Mouse (Mus musculus): ENCODE data around the gene Lsm7.
A peak's percentile ranks its signal among the peaks of the same experiment; 100 is the strongest.
"Not testable (repeated sequence)": the region's sequence is repeated elsewhere in the genome, so short reads cannot be mapped to it uniquely, and the experiment has no call there.

The Lsm7 gene

DNA sequence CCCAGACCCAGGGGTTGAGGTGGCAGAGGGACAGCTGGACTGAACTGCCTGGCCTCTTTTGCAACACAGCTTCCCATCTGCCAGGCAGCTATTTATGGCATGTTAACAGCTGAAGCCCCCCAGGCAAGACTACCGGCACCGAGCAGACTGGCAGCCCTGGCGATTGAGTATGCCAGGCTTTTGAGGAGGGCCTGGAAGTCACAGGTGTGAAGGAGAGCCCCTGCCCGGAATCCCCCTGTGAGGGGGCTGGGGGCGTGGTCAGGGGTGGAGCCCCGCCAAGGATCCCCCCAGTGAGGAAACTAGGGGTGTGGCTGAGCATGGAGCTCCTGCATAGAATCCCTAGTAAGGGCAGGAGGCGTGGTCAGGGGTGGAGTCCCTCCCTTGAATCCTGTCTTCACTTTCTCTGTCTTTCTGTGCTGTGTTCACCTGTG is 18.0 kb downstream of the Lsm7 start:
- DNase-seq (ENCODE audit: low spot score in 2 of 2), result no peak

DNA sequence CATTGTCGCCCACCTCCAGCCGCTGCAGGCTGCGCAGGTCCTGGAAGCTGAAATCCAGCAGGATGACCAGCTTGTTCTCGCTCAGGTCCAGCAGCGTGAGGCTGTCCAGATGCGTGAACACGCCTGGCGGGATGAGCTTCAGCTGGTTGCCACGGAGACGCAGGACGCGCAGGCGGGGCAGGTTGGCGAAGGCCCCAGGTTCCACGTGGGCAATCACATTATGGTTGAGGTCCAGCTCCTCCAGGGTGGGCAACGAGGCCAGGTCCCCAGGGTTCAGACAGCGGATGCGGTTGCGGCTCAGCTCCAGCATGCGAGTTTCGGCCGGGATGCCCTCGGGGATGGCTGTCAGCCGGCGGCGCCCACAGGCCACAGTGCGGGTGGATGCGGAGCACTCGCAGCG is 19.4 kb downstream of the Lsm7 start:
- DNase-seq (ENCODE audit: low spot score in 2 of 2), result no peak

DNA sequence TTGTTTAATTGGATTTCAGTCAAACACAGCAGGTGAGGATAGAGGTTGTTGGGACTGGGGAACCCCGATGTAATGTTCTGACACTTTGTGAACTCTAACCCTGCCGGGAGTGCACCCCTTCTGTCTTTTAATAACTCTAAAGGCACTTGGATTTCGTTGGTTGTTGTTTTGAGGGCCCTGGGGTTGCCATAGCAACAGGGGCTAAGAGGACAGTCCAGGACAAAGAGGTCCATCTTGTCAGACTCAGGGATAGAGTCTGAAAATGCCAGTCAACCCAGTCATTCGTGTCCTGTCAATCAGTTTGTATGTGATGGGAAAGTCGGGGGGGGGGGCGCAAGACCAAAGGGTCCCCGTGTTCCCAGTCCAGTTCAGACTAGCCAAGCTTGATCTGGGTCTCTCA is 22.2 kb downstream of the Lsm7 start:
- DNase-seq (ENCODE audit: low spot score in 2 of 2), result no peak

DNA sequence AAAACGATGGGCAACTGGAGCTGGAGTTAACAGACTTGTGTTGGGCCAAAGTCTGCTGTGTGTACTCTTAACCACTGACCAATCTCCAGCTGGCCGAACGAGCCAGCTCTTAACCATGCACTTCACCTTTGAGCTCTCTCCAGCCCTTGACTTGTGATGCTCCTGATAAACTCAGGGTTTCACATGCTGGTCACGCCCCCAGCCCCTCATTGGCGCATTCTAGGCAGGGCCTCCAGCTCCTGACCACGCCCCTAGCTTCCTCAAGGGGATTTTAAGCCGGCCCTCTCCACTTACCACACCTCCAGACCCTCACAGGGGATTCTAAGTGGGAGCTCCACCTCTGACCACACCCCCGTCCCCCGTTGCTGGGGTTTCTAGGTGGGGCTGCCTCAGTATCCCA is 23.9 kb downstream of the Lsm7 start:
- peak in 1 of 2 experiments; percentile 79 for DNase-seq (ENCODE audit: low spot score in 2 of 2)

DNA sequence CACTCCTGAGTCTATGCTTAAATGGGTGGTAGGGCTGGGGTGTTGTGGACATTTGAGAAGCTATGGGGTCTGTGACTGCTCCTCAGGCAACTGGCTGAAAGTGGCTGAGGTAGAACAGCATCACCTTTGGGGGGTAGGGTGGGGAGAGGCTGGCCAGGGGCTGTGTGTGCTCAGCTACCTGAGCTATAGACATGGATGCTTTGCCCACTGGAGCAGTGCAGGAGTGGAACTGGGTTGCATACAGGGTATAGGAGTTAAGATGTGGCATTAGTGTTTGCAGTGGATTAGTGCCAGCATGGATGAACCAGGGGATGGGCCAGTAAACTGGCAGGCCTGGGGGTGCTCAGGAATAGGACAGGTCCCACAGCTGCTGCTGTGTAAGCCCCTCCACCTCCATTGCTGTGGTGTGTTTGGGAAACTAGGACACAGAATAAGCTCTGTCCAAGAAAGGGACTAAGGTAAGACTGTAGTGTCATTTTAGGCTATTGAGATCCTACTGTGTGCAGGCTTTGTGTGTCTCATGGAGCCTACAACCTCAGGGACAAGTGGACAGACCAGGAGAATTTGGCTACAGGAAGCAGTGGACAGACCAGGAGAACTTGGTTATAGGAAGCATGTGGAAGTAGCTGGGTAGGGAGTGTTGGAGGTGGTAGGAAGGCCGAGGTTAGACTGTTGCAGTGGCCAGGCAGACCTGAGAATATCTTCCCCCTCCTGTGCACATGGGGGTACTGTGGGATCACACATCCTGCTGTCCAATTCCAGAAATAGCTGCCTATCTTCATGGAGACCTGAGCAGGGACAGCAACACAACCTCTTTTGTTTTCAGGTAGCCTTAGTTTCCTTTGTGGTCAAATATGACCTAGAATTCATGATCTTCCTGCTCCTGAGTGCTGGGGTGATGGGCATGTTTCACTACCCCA is 25.4 kb downstream of the Lsm7 start:
- DNase-seq (ENCODE audit: low spot score in 2 of 2), result no peak

DNA sequence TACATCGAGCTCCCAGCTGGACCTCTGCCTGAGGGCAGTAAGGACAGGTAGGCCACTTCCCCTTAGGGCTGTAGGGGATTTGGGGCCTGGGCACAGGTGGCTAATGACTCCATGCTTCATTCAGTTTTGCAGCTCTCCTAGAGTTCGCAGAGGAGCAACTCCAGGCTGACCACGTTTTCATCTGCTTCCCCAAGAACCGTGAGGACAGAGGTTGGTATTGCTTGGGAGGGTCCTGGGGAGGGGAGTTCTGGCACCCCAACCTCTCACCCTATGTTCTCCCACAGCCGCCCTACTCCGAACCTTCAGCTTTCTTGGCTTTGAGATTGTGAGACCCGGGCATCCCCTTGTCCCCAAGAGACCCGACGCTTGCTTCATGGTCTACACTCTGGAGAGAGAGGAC is 26.4 kb downstream of the Lsm7 start:
- not testable (repeated sequence) for DNase-seq (ENCODE audit: low spot score in 2 of 2)

DNA sequence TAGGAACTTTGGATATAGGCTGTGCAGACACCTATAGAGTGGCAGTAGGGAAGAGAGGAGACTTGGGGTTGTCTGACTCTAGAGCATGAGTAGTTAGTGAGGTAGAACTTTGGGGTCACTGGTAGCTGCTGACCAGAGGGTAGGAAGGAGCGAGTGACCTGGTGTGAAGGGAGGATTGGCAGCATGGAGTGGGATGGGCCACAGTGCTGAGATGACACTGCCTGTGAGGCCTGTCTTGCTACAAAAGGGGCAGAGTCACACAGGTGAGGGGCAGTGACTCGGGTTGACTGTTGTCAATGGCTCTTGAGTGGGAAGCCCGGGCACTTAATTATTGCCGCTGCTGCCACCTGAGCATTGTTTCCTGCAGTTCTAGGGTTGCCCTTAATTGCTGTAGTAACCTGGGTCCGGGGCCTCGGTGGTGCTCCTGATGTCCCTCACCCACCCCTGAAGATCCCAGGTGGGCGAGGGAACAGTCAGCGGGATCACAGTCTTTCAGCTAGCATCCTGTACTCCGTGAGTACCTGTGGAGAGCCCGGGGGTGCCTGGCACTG is 27.1 kb downstream of the Lsm7 start:
- no peak for DNase-seq (ENCODE audit: low spot score in 2 of 2)

DNA sequence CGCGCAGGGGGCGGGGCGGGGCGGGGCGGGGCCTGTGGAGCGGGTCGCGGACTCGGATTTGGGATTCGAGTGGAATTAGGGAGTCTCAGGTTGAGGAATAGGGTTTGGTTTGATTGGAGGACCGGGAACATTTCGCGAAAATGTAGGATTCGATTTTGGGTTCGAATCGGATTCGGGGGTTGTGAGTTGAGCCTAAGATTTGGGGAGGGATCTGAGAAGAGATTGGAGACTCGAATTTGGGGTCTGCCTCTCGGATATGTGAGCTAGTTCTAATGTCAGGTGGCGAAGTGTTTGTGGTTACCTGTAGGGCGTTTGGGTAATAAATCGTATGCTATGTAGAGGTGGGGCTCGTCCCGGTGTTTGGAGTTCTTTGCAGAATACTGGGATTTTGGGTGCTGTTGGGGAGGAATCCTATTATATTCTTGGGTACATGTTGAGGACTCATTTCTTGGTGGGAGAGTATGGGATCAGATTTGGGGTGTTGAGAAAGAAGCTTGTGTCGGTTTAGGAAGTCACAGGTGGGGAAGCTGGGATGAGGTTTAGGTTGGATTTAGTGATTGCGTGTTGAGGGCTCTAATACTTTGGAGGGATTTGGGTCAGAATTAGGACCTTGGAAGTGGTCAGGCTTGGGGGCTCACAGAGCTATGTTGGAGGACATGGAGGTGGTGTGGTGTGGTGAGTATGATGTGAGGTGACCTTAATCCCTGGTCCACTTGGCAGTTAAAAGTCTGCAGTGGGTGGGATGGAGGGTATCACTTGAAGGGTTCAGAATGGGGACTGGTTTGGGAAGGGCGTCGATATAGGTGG is 27.7 kb downstream of the Lsm7 start:
- no peak for DNase-seq (ENCODE audit: low spot score in 2 of 2)

DNA sequence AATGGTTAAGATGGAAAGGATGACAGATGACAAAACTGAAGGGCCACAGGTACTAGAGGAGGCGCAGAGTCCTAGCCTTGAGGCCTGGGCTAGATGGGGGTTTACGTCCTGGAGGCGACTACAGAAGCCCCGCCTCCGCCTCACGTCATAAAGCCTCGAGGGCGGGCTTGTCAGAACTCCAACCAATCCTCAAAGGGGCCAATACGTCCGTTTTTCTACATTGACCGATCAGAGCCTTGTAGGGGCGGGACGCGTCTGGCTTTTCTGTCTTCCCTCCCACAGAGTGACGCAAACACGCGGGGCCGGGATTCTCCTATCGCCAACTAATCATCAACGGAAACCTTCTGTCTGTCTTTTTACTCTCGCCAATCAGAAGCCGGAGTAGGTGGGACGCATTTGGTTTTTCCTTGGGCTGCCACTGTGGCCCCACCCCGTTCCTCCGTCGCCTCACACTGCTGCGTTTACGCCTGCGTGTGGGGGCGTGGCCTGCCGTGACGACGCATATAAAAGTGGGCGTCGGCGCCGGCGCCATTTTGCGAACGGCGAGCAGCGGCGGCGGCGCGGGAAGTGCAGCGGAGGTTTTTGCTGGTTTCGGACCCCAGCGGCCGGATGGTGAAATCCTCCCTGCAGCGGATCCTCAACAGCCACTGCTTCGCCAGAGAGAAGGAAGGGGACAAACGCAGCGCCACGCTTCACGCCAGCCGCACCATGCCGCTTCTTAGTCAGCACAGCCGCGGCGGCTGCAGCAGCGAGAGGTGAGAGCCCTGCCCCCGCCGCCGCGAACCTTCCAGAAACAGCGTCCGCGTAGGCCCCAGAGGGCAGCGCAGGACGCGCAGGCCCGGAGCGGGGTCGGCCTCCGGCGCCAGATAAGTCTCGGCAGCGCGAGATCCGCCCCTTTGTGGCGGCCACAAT is 28.6 kb downstream of the Lsm7 start, which contains the start of gene Oaz1:
Gene Oaz1, plus strand, starts transcription at position 506 of the 912 bp plus-strand sequence.
- peak; percentile 98 to 99 for DNase-seq (ENCODE audit: low spot score in 2 of 2)

DNA sequence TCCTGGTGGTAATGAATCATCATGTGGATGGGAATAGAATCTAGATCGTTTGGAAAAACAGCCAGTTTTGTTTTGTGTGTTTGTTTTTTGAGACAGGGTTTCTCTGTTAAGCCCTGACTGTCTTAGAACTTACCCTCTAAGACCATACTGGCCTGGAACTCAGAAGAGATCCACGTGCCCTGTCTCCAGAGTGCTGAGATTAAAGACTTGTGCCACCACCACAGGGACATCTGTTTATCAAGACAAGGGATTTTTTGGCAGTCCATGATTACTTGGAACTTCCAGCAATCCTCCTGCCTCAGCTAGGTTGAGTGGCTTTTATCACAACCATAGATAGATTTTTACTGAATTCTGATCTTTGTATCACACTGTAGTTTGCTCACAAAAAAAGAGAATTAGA is 30.2 kb downstream of the Lsm7 start:
- DNase-seq (ENCODE audit: low spot score in 2 of 2), result no peak

DNA sequence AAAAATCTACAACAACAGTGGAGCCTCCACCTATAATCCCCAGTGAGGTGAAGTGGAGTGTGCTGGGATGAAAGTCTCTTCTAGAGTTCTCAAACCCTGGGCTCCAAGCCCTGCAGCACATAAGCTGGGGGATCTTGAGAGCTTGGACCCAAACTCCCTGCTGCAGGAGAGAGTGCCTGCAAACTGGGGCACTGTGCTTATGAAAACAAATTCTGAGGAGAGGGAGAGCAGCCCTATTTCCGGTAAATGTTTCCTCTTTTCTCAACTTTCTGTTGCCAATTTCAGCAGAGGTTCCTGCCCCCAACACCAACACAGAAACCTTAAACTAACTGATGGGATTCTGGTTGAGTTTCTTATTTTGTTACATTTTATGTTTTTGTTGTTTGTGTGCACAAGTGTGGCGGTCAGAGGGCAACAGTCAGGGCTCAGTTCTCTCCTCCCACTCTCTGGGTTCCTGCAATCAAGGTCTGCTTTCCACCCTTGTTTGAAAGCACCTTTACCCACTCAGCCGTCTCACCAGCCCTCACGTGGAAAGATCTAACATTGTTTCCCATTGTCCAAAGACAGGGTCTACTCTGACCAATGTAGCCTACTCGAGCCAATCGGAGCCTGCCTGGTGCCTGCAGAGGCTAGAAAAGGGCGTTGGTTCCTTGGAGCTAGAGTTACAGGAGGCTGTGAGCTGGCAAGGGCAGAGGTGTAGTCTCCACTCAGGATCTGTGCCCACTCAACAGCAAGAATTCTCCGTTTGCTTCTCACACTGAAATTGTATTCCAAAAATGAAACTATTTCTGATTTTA is 31.0 kb downstream of the Lsm7 start:
- DNase-seq (ENCODE audit: low spot score in 2 of 2), result peak in 1 of 2 experiments; percentile 50

DNA sequence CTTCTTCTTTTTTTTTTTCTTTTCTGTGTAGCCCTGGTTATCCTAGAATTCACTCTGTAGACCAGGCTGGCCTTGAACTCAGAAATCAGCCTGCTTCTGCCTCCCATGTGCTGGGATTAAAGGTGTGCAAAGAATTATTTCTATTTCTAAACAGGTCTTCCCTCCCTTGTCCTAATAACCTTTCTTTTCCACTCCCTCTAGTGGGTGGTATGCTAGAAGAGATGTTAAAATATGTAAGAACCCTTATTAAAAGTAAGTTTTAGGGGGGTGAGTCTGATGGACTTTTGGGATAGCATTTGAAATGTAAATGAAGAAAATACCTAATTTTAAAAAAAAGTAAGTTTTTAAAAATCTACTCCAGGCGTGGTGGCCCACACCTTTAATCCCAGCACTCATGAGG is 31.7 kb downstream of the Lsm7 start:
- no peak for DNase-seq (ENCODE audit: low spot score in 2 of 2)

DNA sequence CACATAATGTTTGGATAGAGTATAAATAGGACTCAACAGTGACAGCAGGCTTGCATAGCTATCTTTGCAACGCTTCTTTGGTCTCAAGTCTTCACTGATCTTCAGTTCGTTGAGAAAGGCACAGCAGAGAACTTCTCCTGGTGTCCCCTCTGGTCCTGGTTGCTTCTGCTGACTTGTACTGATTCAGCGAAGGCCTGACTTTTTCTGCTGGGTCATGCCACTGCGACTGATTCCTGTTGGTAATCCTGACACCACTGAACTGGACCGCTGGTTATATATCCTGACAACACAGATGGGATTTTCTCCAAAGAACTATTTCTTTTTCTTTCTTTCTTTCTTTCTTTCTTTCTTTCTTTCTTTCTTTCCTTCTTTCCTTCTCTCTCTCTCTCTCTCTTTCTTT is 32.5 kb downstream of the Lsm7 start:
- no peak for DNase-seq (ENCODE audit: low spot score in 2 of 2)

DNA sequence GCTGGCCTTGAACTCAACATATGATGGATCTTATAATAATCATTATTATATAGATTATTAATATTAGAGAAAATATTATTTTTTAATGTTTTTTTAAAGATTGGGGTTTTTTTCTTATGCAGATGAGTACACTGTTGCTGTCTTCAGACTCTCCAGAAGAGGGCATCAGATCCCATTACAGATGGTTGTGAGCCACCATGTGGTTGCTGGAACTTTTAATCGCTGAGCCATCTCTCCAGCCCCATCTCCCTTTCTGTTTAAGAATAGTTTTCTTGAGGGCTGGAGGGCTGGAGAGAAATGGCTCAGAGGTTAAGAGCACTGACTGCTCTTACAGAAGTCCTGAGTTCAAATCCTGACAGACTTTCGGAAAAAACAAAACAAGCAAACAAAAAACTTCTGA is 33.0 kb downstream of the Lsm7 start:
- peak in 1 of 2 experiments; percentile 66 for DNase-seq (ENCODE audit: low spot score in 2 of 2)

DNA sequence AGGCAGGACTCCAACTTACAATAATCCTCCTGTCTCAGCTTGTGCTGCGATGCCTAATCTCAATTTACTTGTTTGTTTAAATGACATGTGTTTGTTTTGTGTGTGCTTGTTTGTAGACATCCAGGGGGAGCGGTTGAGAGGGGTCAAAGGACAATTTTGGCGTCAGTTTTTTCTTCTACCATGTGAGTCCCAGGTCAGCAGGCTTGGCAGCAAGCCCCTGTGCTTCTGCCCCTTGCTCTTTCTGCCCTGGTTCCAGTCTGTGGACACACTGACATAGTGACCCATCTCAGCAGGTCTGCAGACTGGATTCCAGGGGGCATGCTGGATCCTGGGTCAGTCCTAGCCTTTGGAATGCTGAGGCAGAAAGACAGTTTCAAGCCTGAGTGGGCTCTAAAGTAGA is 35.6 kb downstream of the Lsm7 start:
- DNase-seq (ENCODE audit: low spot score in 2 of 2), result no peak

DNA sequence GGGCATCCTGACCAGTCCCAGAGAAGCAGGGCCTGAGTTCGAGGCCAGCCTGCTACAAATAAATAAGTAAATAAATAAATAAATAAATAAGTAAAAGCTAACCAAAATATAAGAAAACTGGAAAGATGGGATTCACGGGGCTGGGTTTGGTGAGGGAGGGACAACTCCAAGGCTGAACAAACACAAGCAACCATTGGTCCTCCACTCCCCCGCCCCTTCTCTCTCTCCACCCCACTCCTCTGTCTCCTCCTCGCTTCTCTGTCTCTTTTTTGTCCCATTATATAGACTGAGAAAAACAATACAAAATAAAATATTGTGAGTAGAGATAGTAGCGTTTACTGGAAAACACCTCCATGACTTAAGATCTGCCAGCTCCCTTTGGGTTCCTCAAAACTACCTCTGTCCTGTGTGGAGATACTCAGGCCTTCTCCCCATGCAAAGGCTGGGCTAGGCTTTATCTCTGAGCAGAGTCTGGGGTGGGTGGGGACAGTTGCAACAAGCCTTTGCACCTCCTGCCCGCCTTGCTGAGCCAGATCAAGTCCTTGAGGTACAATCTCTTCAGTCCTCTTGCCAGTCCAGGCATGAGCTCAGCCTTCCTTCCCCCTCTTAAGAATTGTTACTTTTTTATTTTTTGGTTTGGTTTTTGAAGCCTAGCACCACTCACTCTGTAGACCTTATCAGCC is 36.3 kb downstream of the Lsm7 start:
- peak; percentile 60 to 82 for DNase-seq (ENCODE audit: low spot score in 2 of 2)

DNA sequence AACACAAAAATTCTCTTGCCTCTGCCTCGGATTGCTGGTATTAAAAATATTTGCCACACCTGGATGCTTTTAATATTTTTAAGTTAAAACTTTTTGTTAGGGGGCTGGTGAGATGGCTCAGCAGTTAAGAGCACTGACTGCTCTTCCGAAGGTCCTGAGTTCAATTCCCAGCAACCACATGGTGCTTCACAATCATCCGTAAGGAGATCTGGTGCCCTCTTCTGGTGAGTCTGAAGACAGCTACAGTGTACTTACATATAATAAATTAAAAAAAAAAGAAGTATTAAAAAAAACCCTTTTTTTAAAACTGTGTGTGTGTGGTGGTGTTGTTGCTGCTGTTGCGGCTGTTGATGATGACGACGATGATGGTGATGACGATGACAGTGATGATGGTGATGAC is 37.1 kb downstream of the Lsm7 start:
- DNase-seq (ENCODE audit: low spot score in 2 of 2), result not testable (repeated sequence)

DNA sequence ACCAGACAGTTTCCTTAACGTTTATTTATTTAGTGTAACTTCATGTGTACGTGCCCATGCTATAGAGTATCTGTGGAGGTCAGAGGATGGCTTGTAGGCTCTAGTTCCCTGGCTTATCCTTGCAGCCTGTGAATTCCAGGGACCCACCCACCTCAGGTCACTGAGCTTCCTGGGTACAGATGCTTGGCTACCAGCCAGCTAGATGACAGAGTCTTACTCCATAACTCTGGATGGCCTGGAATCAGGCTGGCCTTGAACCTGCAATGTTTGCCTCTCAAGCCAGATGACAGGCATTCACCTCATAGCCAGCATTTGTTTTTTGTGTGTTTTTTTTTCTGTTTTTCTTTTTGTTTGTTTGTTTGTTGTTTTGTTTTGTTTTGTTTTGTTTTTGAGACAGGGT is 37.8 kb downstream of the Lsm7 start:
- no peak for DNase-seq (ENCODE audit: low spot score in 2 of 2)

DNA sequence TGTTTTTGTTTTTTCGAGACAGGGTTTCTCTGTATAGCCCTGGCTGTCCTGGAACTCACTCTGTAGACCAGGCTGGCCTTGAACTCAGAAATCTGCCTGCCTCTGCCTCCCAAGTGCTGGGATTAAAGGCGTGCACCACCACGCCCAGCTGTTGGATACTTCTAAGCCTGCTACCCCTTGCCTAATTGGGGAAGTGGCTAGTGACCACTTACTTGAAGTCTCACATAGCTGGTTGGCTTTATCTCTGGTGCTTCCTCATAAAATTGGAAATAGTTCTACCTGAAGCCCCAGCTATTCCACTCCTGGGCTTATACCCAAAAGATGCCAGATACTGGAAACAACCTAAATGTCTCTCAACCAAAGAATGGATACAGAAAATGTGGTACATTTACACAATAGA is 38.7 kb downstream of the Lsm7 start:
- DNase-seq (ENCODE audit: low spot score in 2 of 2), result not testable (repeated sequence)

DNA sequence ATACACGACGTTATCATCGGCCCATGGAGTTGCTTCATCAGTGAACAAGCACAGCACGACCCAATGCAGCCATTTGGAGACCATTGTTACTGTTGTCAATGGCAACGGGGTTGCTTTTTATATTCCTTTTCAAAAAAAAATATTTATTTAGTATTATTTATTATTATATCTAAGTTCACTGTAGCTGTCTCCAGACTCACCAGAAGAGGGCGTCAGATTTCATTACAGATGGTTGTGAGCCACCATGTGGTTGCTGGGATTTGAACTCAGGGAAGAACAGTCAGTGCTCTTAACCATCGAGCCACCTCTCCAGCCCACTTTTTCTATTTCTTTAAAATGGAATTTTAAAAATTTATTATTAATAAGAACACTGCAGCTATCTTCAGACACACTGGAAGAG is 40.2 kb downstream of the Lsm7 start:
- DNase-seq (ENCODE audit: low spot score in 2 of 2), result no peak

All from spleen, postnatal 10 days (tissue).